Mouse (Mus musculus) brain, embryonic 14.5 days (tissue): ENCODE results near the gene Acot4.

Experiments used
- CTCF ChIP-seq: fragments of 200-500 bp; IDR thresholded peaks from 2 replicates; pipeline ENCODE4 v1.5.1; 2012; ENCODE audit warnings: inconsistent platforms, mild to moderate bottlenecking, moderate library complexity, borderline replicate concordance; ENCODE audit not compliant: insufficient read depth, insufficient read length; ENCODE audit errors: extremely low read depth
- POLR2A ChIP-seq: fragments of 200-500 bp; IDR thresholded peaks from 2 replicates; pipeline ENCODE4 v1.6.1; 2012; ENCODE audit warnings: mild to moderate bottlenecking, inconsistent platforms, borderline replicate concordance; ENCODE audit not compliant: poor library complexity, insufficient read depth, insufficient read length, severe bottlenecking; ENCODE audit errors: extremely low read depth

GRCm38 (mm10) chr12:84068986-84069385 lies 30.8 kb downstream of the Acot4 start, which contains the start of gene Acot5:
- TF ChIP-seq POLR2A = no peak
- TF ChIP-seq CTCF = no peak
